In the genomic region with DNA sequence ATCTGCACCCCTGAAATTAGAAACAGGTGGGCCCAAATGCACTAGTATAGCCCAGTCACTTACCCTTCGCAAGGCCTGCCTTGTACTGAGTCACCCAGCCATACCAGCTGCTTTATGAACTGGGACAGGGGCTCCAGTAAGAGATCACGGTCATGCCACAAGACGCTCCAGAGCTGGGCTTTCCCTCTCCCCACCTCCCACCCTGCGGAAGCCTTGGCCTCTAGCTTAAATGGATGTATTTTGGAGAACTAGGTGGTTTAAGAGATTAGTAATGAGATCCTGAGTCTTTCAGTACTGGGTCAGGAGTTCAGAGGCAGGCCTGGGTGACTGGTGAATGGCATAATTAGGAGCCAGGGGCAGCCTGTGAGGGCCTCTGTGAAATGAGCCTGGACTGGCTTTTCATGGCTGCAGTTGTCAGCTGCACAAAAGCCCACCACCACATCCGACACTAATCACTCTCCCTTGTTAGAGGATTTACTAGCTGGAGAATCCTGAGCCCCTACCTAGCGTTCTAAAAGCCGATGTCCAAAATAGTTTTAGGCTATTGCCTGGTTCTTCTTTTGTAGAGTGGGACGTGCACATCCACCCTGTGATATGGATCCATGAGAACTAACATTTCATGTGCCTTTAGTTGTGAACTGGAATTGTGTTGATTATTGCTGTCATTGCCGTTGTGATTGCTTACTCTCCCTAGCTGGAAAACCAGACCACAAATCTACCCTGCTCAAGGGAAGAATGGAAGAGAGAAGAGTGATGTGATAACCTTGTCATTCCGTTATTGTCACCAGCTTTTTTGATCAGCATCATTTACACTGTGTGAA, we compare ENCODE assay signal across 12 mouse cellular contexts.
A peak's percentile ranks its signal among the peaks of the same experiment; 100 is the strongest.
DNase-seq lines count a peak whose midpoint lies in the region; ATAC-seq lines count a peak whose summit lies in the region.
"Had no signal": no experiment of that assay in that cellular context is flagged by ENCODE, and none has a peak within 500 bp of the region (broad histone marks: within the 10 kb centered on the region; RNA-seq: fewer than 3 reads in every experiment).

No protein-coding gene starts in this region.

- H3K27ac ChIP-seq in hindbrain, embryonic 10.5 days = peak overlapping the region; percentile 77; the same call in 1 of the 2 replicates
- H3K27ac ChIP-seq in hindbrain, embryonic 14.5 days = no peak overlapping the region
- H3K27ac ChIP-seq in embryonic facial prominence, embryonic 10.5 days (replicated peaks) = peak overlapping the region; percentile 65
- no peak overlapping the region for H3K27ac ChIP-seq in midbrain, embryonic 16.5 days (ENCODE audit: low read length)
- H3K27ac ChIP-seq: hindbrain, embryonic 13.5 days had no signal

- H3K27me3 ChIP-seq in hindbrain, embryonic 10.5 days (ENCODE audit: insufficient read depth, poor library complexity, severe bottlenecking) = peaks cover 17% of the 10 kb centered on the region; the same call in 1 of the 2 replicates
- H3K27me3 ChIP-seq in hindbrain, embryonic 14.5 days (ENCODE audit: control insufficient read depth, insufficient read depth, low read length) = no peaks in the 10 kb centered on the region
- H3K27me3 ChIP-seq in embryonic facial prominence, embryonic 10.5 days (replicated peaks; ENCODE audit: low read depth, poor library complexity, severe bottlenecking) = peaks cover 33% of the 10 kb centered on the region
- peaks cover 3% of the 10 kb centered on the region; the same call in 1 of the 2 replicates for H3K27me3 ChIP-seq in midbrain, embryonic 16.5 days (ENCODE audit: control insufficient read depth, insufficient read depth, low read depth, low read length)
- H3K27me3 ChIP-seq: hindbrain, embryonic 13.5 days; megakaryocyte, embryonic 14.5 days had no signal

- H3K9me3 ChIP-seq in hindbrain, embryonic 10.5 days = no peaks in the 10 kb centered on the region
- no peaks in the 10 kb centered on the region for H3K9me3 ChIP-seq in hindbrain, embryonic 14.5 days (ENCODE audit: control insufficient read depth, low read length)
- H3K9me3 ChIP-seq in embryonic facial prominence, embryonic 10.5 days = no peaks in the 10 kb centered on the region
- no peaks in the 10 kb centered on the region for H3K9me3 ChIP-seq in midbrain, embryonic 16.5 days (replicated peaks; ENCODE audit: control insufficient read depth, low read length, poor library complexity, severe bottlenecking)
- H3K9me3 ChIP-seq: hindbrain, embryonic 13.5 days; megakaryocyte, embryonic 14.5 days had no signal

- peaks cover 29% of the 10 kb centered on the region for H3K4me1 ChIP-seq in hindbrain, embryonic 10.5 days (replicated peaks)
- no peaks in the 10 kb centered on the region for H3K4me1 ChIP-seq in hindbrain, embryonic 14.5 days (replicated peaks; ENCODE audit: control insufficient read depth, insufficient read depth, low read length)
- H3K4me1 ChIP-seq in embryonic facial prominence, embryonic 10.5 days = peaks cover 32% of the 10 kb centered on the region
- peaks cover 9% of the 10 kb centered on the region for H3K4me1 ChIP-seq in midbrain, embryonic 16.5 days (ENCODE audit: control insufficient read depth, insufficient read depth, low read length)
- H3K4me1 ChIP-seq: megakaryocyte, embryonic 14.5 days had no signal

- WGBS in hindbrain, embryonic 10.5 days = 22% methylated on average over 10 of the region's 10 CpGs
- 26% methylated on average over 10 of the region's 10 CpGs for WGBS in hindbrain, embryonic 14.5 days
- WGBS in embryonic facial prominence, embryonic 10.5 days = 17% methylated on average over 10 of the region's 10 CpGs
- WGBS in midbrain, embryonic 16.5 days = 17% methylated on average over 10 of the region's 10 CpGs

- H3K36me3 ChIP-seq in hindbrain, embryonic 10.5 days = no peaks in the 10 kb centered on the region
- no peaks in the 10 kb centered on the region for H3K36me3 ChIP-seq in hindbrain, embryonic 14.5 days (replicated peaks; ENCODE audit: control insufficient read depth, insufficient read depth)
- H3K36me3 ChIP-seq in embryonic facial prominence, embryonic 10.5 days (replicated peaks) = no peaks in the 10 kb centered on the region
- no peaks in the 10 kb centered on the region for H3K36me3 ChIP-seq in midbrain, embryonic 16.5 days (ENCODE audit: control insufficient read depth, insufficient read depth, low read length)
- H3K36me3 ChIP-seq: hindbrain, embryonic 13.5 days had no signal

- no peak for ATAC-seq in hindbrain, embryonic 14.5 days (ENCODE audit: low FRiP score)
- peak; percentile 66; the same call in 1 of the 2 replicates for ATAC-seq in midbrain, embryonic 16.5 days
- ATAC-seq in activated CD4-positive, CD25-positive, alpha-beta regulatory T cell, adult 4 months = no peak
- ATAC-seq: liver, postnatal 0 days had no signal

- no peak overlapping the region for H3K9ac ChIP-seq in hindbrain, embryonic 14.5 days
- H3K9ac ChIP-seq in midbrain, embryonic 16.5 days (ENCODE audit: low read depth, low read length) = no peak overlapping the region
- H3K9ac ChIP-seq: hindbrain, embryonic 13.5 days; liver, postnatal 0 days had no signal

- no peak overlapping the region for H3K4me2 ChIP-seq in hindbrain, embryonic 14.5 days (replicated peaks)
- no peak overlapping the region for H3K4me2 ChIP-seq in midbrain, embryonic 16.5 days (ENCODE audit: low read length)
- H3K4me2 ChIP-seq: hindbrain, embryonic 13.5 days had no signal

- peak; percentile 56 for DNase-seq in hindbrain, embryonic 10.5 days (ENCODE audit: low spot score)
- DNase-seq in hindbrain, embryonic 14.5 days (ENCODE audit: low spot score) = no peak
- DNase-seq in embryonic facial prominence, embryonic 10.5 days (ENCODE audit: low spot score) = peak; percentile 79
- peak; percentile 64 for DNase-seq in forelimb bud, embryonic 11.5 days (ENCODE audit: low read depth, low spot score)
- DNase-seq in right cerebral cortex, adult 18-20 months = no peak
- no peak for DNase-seq in layer of hippocampus, postnatal 10 days (ENCODE audit: low spot score in 2 of 2)
- DNase-seq: cerebellum, postnatal 25 days; liver, postnatal 0 days had no signal

- H3K4me3 ChIP-seq in hindbrain, embryonic 10.5 days = no peak overlapping the region
- no peak overlapping the region for H3K4me3 ChIP-seq in hindbrain, embryonic 14.5 days (replicated peaks; ENCODE audit: low read length)
- no peak overlapping the region for H3K4me3 ChIP-seq in embryonic facial prominence, embryonic 10.5 days
- no peak overlapping the region for H3K4me3 ChIP-seq in midbrain, embryonic 16.5 days (ENCODE audit: low read depth, low read length)
- H3K4me3 ChIP-seq: hindbrain, embryonic 13.5 days; megakaryocyte, embryonic 14.5 days had no signal

Comparison
In these comparisons a context has a peak if more than half of its experiments do, and no peak if none do; other contexts are left out.
1. DNase-seq: peak in hindbrain, embryonic 10.5 days (single experiment), embryonic facial prominence, embryonic 10.5 days (single experiment) and forelimb bud, embryonic 11.5 days (single experiment); none in hindbrain, embryonic 14.5 days (single experiment), right cerebral cortex, adult 18-20 months (single experiment) and layer of hippocampus, postnatal 10 days (0 of 2).
2. H3K27ac ChIP-seq: peak in hindbrain, embryonic 10.5 days (single experiment) and embryonic facial prominence, embryonic 10.5 days (single experiment); none in hindbrain, embryonic 14.5 days (single experiment) and midbrain, embryonic 16.5 days (single experiment).